Mouse (Mus musculus): ENCODE measurements around the gene Olfr95. TPM values are rescaled to one million over a fixed set of nuclear protein-coding genes. Genes with fewer than 3 reads are reported as not detected.
"Not testable (repeated sequence)": the region's sequence is repeated elsewhere in the genome, so short reads cannot be mapped to it uniquely, and the experiment has no call there.

Gene Olfr95
- polyA plus RNA-seq (2012; rRNA removed) (not detected in 2 replicates), polyA plus RNA-seq (2014; fragmentation: Nextera tagmentation; extraction: Ambion mirVana) (not detected in 2 replicates)

DNA sequence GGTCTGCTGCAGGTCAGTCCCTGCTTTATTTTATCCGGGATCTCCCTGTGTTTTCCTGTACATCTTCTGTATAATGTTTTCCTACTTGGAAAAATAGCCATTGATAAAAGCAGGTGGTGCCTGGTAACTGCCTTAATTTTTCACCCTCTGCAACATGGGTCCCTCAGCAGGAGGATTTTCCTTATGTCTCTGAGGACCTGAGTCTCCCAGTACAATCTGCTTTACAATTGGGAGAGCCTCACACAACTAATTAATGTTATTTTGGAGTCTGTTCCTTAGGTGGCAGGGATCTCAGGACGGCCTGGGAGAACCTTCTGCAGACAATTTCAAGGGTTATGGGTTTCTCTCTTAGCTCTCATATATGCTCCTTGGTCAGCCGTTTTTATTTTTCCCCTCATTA, at the start of gene Olfr95:
TSS of gene Olfr95 (minus strand) at position 101 of the 400 bp plus-strand sequence.
- H3K4me2 ChIP-seq (ENCODE audit: low read depth): no peak within 1 kb of the TSS
- H3K36me3 ChIP-seq (replicated peaks; ENCODE audit: control insufficient read depth, insufficient read depth, low read depth): no peaks in the 10 kb centered on the region
- H3K4me1 ChIP-seq (replicated peaks; ENCODE audit: control insufficient read depth in 2 of 2, insufficient read depth in 2 of 2, low read length in 1 of 2): no peaks in the 10 kb centered on the region
- TF ChIP-seq EP300 (IDR thresholded peaks at IDR 0.05; ENCODE audit: low read depth): no peak
- TF ChIP-seq CTCF (IDR thresholded peaks at IDR 0.05; ENCODE audit: low read depth): no peak
- H3K9me3 ChIP-seq (ENCODE audit: control insufficient read depth, low read length): no peaks in the 10 kb centered on the region
- peaks cover 9% of the 10 kb centered on the region for H3K27me3 ChIP-seq (ENCODE audit: control insufficient read depth, insufficient read depth, low read length)
- no peak within 1 kb of the TSS for H3K9ac ChIP-seq (replicated peaks)
- DNase-seq (ENCODE audit: low read depth in 3 of 3, low spot score in 3 of 3) (no peak), ATAC-seq (ENCODE audit: insufficient read depth) (no peak)
- no peak within 1 kb of the TSS for H3K4me3 ChIP-seq (ENCODE audit: insufficient read depth in 1 of 2, low read depth in 2 of 2, low read length in 2 of 2)
- WGBS (ENCODE audit: insufficient replicate concordance): 47% methylated on average over 3 of the region's 3 CpGs
- no peak within 1 kb of the TSS for H3K27ac ChIP-seq

DNA sequence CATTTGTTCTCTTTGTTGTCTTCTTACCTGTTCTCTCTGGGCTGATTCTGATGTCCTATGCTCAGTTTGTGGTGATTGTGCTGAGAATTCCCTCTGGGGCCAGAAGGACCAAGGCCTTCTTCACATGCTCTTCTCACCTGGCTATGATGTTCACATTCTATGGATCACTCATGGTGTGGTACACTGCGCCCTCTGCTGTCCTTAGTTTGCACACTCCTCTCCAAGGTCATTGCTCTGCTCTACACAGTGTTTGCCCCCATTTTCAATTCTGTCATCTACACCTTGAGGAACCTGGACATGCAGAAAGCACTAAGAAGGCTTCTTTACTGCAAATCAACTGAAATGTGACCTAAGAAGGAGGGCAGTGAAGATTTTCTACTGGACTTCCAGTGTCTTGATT, 37.6 kb upstream of the Olfr95 start:
- 10% methylated on average over 1 of the region's 1 CpGs for WGBS (ENCODE audit: insufficient replicate concordance)
- DNase-seq (ENCODE audit: low read depth in 3 of 3, low spot score in 3 of 3): no peak

DNA sequence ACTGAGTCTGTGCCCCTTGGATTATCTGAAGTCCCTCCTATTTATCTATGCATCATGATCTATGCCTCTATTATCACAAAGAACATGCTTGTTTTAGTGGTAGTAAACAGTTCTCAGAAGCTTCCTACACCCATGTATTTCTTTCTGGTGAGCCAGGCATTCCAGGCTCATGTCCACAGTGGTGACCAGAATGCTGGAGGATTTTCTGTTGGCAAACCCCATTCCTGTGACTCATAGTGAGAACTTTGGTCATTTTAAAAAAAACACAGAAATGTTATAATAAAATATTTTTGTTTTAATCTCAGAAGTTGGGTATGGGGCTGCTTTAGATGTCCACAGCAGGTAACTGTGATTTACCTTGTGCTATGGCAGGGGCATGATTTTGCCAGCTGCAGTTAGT, 36.5 kb upstream of the Olfr95 start:
- no peak overlapping the region for H3K27ac ChIP-seq
- H3K4me1 ChIP-seq (replicated peaks; ENCODE audit: control insufficient read depth in 2 of 2, insufficient read depth in 2 of 2, low read length in 1 of 2): no peaks in the 10 kb centered on the region
- H3K4me2 ChIP-seq (ENCODE audit: low read depth): no peak overlapping the region
- no peak overlapping the region for H3K9ac ChIP-seq (replicated peaks)
- no peak overlapping the region for H3K4me3 ChIP-seq (ENCODE audit: insufficient read depth in 1 of 2, low read depth in 2 of 2, low read length in 2 of 2)
- TF ChIP-seq EP300 (IDR thresholded peaks at IDR 0.05; ENCODE audit: low read depth) (no peak), CTCF (IDR thresholded peaks at IDR 0.05; ENCODE audit: low read depth) (no peak)
- no peaks in the 10 kb centered on the region for H3K9me3 ChIP-seq (ENCODE audit: control insufficient read depth, low read length)
- no peaks in the 10 kb centered on the region for H3K27me3 ChIP-seq (ENCODE audit: control insufficient read depth, insufficient read depth, low read length)
- DNase-seq (ENCODE audit: low read depth in 3 of 3, low spot score in 3 of 3) (no peak), ATAC-seq (ENCODE audit: insufficient read depth) (no peak)
- no peaks in the 10 kb centered on the region for H3K36me3 ChIP-seq (replicated peaks; ENCODE audit: control insufficient read depth, insufficient read depth, low read depth)

More for the DNA sequence above, 37.6 kb upstream of the Olfr95 start:
- Histone ChIP-seq H3K4me3 (ENCODE audit: insufficient read depth in 1 of 2, low read depth in 2 of 2, low read length in 2 of 2) (no peak overlapping the region), H3K9ac (replicated peaks) (no peak overlapping the region), H3K36me3 (replicated peaks; ENCODE audit: control insufficient read depth, insufficient read depth, low read depth) (no peaks in the 10 kb centered on the region), H3K27ac (no peak overlapping the region), H3K9me3 (ENCODE audit: control insufficient read depth, low read length) (no peaks in the 10 kb centered on the region), H3K4me2 (ENCODE audit: low read depth) (no peak overlapping the region), H3K27me3 (ENCODE audit: control insufficient read depth, insufficient read depth, low read length) (no peaks in the 10 kb centered on the region), H3K4me1 (replicated peaks; ENCODE audit: control insufficient read depth in 2 of 2, insufficient read depth in 2 of 2, low read length in 1 of 2) (no peaks in the 10 kb centered on the region)
- no peak for ATAC-seq (ENCODE audit: insufficient read depth)
- no peak for TF ChIP-seq EP300 (IDR thresholded peaks at IDR 0.05; ENCODE audit: low read depth)
- TF ChIP-seq CTCF (IDR thresholded peaks at IDR 0.05; ENCODE audit: low read depth): peak; percentile 56

DNA sequence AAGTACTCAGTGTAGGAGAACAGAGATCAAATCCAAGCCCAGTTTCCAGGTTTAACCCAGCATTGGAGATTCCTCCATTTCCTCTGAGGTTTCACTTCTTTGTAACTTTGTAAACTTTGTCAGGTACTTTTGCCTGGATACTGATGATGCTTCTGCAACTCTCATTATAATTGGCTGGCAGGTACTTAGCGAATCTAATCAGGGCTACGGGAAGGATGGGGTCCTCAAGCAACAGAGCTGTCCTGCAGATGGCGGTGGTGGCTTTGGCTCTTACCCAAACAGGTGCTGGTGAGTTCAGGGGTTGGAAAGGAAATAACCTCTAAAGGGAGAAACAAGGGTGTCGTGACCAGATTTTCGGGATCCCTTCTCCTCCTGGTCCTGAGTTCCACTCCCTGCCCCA, 33.8 kb upstream of the Olfr95 start:
- no peaks in the 10 kb centered on the region for H3K4me1 ChIP-seq (replicated peaks; ENCODE audit: control insufficient read depth in 2 of 2, insufficient read depth in 2 of 2, low read length in 1 of 2)
- no peaks in the 10 kb centered on the region for H3K27me3 ChIP-seq (ENCODE audit: control insufficient read depth, insufficient read depth, low read length)
- no peak overlapping the region for H3K9ac ChIP-seq (replicated peaks)
- DNase-seq (ENCODE audit: low read depth in 3 of 3, low spot score in 3 of 3) (no peak), ATAC-seq (ENCODE audit: insufficient read depth) (no peak)
- 18% methylated on average over 5 of the region's 5 CpGs for whole genome bisulfite sequencing (ENCODE audit: insufficient replicate concordance)
- no peaks in the 10 kb centered on the region for H3K9me3 ChIP-seq (ENCODE audit: control insufficient read depth, low read length)
- no peak overlapping the region for H3K27ac ChIP-seq
- H3K4me3 ChIP-seq (ENCODE audit: insufficient read depth in 1 of 2, low read depth in 2 of 2, low read length in 2 of 2): no peak overlapping the region
- no peaks in the 10 kb centered on the region for H3K36me3 ChIP-seq (replicated peaks; ENCODE audit: control insufficient read depth, insufficient read depth, low read depth)
- no peak overlapping the region for H3K4me2 ChIP-seq (ENCODE audit: low read depth)
- TF ChIP-seq CTCF (IDR thresholded peaks at IDR 0.05; ENCODE audit: low read depth) (no peak), EP300 (IDR thresholded peaks at IDR 0.05; ENCODE audit: low read depth) (no peak)

DNA sequence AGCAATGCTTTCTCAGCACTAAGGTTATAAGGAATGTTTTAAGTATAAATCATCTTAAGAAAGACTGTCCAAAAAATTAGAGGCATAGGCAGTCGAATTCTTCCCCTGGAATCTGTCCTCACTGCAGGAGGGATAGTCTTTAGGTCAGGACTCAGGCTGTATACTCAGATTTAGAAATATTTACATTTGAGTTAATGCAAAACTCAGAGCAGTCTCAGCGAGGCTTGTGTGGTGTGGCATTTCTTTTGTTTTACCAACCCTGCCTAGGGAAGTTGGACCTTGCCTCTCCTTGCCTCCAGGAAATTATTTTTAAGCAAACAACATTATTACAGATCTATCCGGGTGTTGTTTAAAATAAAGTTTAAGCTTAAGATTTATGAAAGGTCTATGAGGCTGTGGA, 29.3 kb upstream of the Olfr95 start:
- Histone ChIP-seq H3K27ac (no peak overlapping the region), H3K9ac (replicated peaks) (no peak overlapping the region), H3K4me2 (ENCODE audit: low read depth) (no peak overlapping the region), H3K4me3 (ENCODE audit: insufficient read depth in 1 of 2, low read depth in 2 of 2, low read length in 2 of 2) (no peak overlapping the region), H3K27me3 (ENCODE audit: control insufficient read depth, insufficient read depth, low read length) (no peaks in the 10 kb centered on the region), H3K9me3 (ENCODE audit: control insufficient read depth, low read length) (no peaks in the 10 kb centered on the region), H3K4me1 (replicated peaks; ENCODE audit: control insufficient read depth in 2 of 2, insufficient read depth in 2 of 2, low read length in 1 of 2) (no peaks in the 10 kb centered on the region), H3K36me3 (replicated peaks; ENCODE audit: control insufficient read depth, insufficient read depth, low read depth) (no peaks in the 10 kb centered on the region)
- WGBS (ENCODE audit: insufficient replicate concordance): 27% methylated on average over 3 of the region's 3 CpGs
- DNase-seq (ENCODE audit: low read depth in 3 of 3, low spot score in 3 of 3) (no peak), ATAC-seq (ENCODE audit: insufficient read depth) (no peak)
- TF ChIP-seq CTCF (IDR thresholded peaks at IDR 0.05; ENCODE audit: low read depth) (no peak), EP300 (IDR thresholded peaks at IDR 0.05; ENCODE audit: low read depth) (no peak)

DNA sequence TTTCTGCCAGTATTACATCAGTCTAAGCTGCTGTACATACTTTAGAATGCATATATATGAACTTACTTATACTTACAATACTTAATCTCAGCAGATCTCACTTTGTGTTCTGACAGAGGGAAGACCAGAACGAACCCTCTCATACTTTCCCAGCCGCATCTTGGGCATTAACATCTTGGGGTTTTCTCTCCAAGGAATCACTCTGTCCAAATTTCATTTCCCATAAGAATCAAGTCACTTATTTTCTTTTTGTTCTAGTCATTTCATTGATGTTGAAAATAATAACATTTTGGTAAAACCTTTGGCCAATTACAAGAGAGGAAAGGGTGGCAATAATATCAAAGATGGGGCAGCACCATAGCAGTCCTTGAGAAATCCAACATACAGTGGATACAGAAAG, 24.3 kb upstream of the Olfr95 start, which contains the start of gene Olfr97:
TSS of gene Olfr97 (minus strand) at position 101 of the 400 bp plus-strand sequence.
- H3K27me3 ChIP-seq (ENCODE audit: control insufficient read depth, insufficient read depth, low read length); H3K4me2 ChIP-seq (ENCODE audit: low read depth); H3K9me3 ChIP-seq (ENCODE audit: control insufficient read depth, low read length): not testable (repeated sequence)

More for the DNA sequence above, 24.3 kb upstream of the Olfr95 start, which contains the start of gene Olfr97:
- H3K4me1 ChIP-seq (replicated peaks; ENCODE audit: control insufficient read depth in 2 of 2, insufficient read depth in 2 of 2, low read length in 1 of 2); ATAC-seq (ENCODE audit: insufficient read depth); H3K36me3 ChIP-seq (replicated peaks; ENCODE audit: control insufficient read depth, insufficient read depth, low read depth); H3K4me3 ChIP-seq (ENCODE audit: insufficient read depth in 1 of 2, low read depth in 2 of 2, low read length in 2 of 2); H3K9ac ChIP-seq (replicated peaks); DNase-seq (ENCODE audit: low read depth in 3 of 3, low spot score in 3 of 3); H3K27ac ChIP-seq: not testable (repeated sequence)
- 70% methylated on average over 2 of the region's 2 CpGs for WGBS (ENCODE audit: insufficient replicate concordance)

Data from liver, embryonic 14.5 days (tissue).